Mouse (Mus musculus): Measurements from ENCODE around the gene Mief1. TPM values are rescaled to one million over a fixed set of nuclear protein-coding genes. Genes with fewer than 3 reads are reported as not detected.

Mief1 gene
- polyA plus RNA-seq (2012) = 14.4 and 32.6 TPM in 2 replicates

GRCm38 (mm10) chr15:80233733-80234509 lies at the start of gene Mief1:
Gene Mief1, plus strand, starts transcription at chr15:80234018.
- TF ChIP-seq GATA1 (IDR thresholded peaks at IDR 0.05; ENCODE audit: low read length) = no peak

- no peak for TF ChIP-seq GATA1 (IDR thresholded peaks at IDR 0.05; ENCODE audit: low read length)
Measured at GRCm38 (mm10) chr15:80188927-80189326, 44.9 kb upstream of the Mief1 start.

GRCm38 (mm10) chr15:80190075-80190474 lies 43.7 kb upstream of the Mief1 start:
- no peak for TF ChIP-seq GATA1 (IDR thresholded peaks at IDR 0.05; ENCODE audit: low read length)

- no peak for TF ChIP-seq GATA1 (IDR thresholded peaks at IDR 0.05; ENCODE audit: low read length)
Measured at GRCm38 (mm10) chr15:80191585-80192245, 42.1 kb upstream of the Mief1 start.

GRCm38 (mm10) chr15:80192246-80192585 lies 41.6 kb upstream of the Mief1 start:
- TF ChIP-seq GATA1 (IDR thresholded peaks at IDR 0.05; ENCODE audit: low read length) = no peak

GRCm38 (mm10) chr15:80192847-80193246 lies 41.0 kb upstream of the Mief1 start:
- no peak for TF ChIP-seq GATA1 (IDR thresholded peaks at IDR 0.05; ENCODE audit: low read length)

- TF ChIP-seq GATA1 (IDR thresholded peaks at IDR 0.05; ENCODE audit: low read length) = no peak
Measured at GRCm38 (mm10) chr15:80199556-80199955, 34.3 kb upstream of the Mief1 start.

- no peak for TF ChIP-seq GATA1 (IDR thresholded peaks at IDR 0.05; ENCODE audit: low read length)
Measured at GRCm38 (mm10) chr15:80202111-80202775, 31.6 kb upstream of the Mief1 start.

- no peak for TF ChIP-seq GATA1 (IDR thresholded peaks at IDR 0.05; ENCODE audit: low read length)
Measured at GRCm38 (mm10) chr15:80203406-80203805, 30.4 kb upstream of the Mief1 start.

- TF ChIP-seq GATA1 (IDR thresholded peaks at IDR 0.05; ENCODE audit: low read length) = no peak
Measured at GRCm38 (mm10) chr15:80206057-80206565, 27.7 kb upstream of the Mief1 start.

GRCm38 (mm10) chr15:80208446-80208845 lies 25.4 kb upstream of the Mief1 start:
- TF ChIP-seq GATA1 (IDR thresholded peaks at IDR 0.05; ENCODE audit: low read length) = no peak

- no peak for TF ChIP-seq GATA1 (IDR thresholded peaks at IDR 0.05; ENCODE audit: low read length)
Measured at GRCm38 (mm10) chr15:80213688-80214087, 20.1 kb upstream of the Mief1 start.

GRCm38 (mm10) chr15:80215716-80216479 lies 17.9 kb upstream of the Mief1 start:
- no peak for TF ChIP-seq GATA1 (IDR thresholded peaks at IDR 0.05; ENCODE audit: low read length)

GRCm38 (mm10) chr15:80216480-80216820 lies 17.4 kb upstream of the Mief1 start:
- TF ChIP-seq GATA1 (IDR thresholded peaks at IDR 0.05; ENCODE audit: low read length) = no peak

GRCm38 (mm10) chr15:80217476-80217875 lies 16.3 kb upstream of the Mief1 start:
- TF ChIP-seq GATA1 (IDR thresholded peaks at IDR 0.05; ENCODE audit: low read length) = no peak

GRCm38 (mm10) chr15:80219211-80219610 lies 14.6 kb upstream of the Mief1 start:
- no peak for TF ChIP-seq GATA1 (IDR thresholded peaks at IDR 0.05; ENCODE audit: low read length)

Measured in G1E-ER4 (cell line).